Mouse (Mus musculus) monocyte, adult 5-6 weeks (primary cell): ENCODE measurements around the gene Gstt2. TPM values are rescaled to one million over a fixed set of nuclear protein-coding genes. Genes with fewer than 3 reads are reported as not detected.
A peak's percentile ranks its signal among the peaks of the same experiment; 100 is the strongest.
"Not testable (repeated sequence)": the region's sequence is repeated elsewhere in the genome, so short reads cannot be mapped to it uniquely, and the experiment has no call there.

Experiments
- ATAC-seq: fragments of 153-309, 156-312 bp; replicated peaks from 2 replicates; pipeline ENCODE4 v1.8.0; 2017; ENCODE audit warnings: mild to moderate bottlenecking; ENCODE audit not compliant: low TSS enrichment, insufficient number of reproducible peaks, severe bottlenecking, poor library complexity, low FRiP score
- total RNA-seq: library from RNA; stranded (forward); fragments of 200-1000, 200-491, 200-594 nt; gene quantifications from 3 replicates; pipeline ENCODE4 v1.2.3, GENCODE M21; 2017

Gstt2 gene
- total RNA-seq, 1 experiment from 2014 or later = 10.7 TPM

DNA sequence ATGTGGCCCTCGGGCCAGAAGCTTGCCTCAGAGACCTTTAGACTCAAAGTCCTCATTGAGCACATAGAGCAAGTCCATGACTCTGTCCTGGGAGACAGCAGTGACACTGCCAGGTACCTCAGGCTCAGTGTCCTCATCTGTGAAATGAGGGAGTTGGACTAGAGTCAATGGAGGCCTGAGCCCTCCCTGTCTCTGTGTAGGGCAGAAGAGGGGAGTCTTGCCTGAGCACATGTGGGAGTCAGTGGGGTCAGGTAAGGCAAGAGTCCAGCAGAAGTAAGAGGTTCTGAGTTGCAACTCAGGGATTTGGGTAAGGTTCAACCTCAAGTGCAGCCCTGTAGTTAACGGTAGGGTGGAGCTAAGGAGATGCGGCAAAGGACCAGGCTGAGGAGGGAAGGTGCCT lies 19.8 kb upstream of the Gstt2 start:
- ATAC-seq = no peak

DNA sequence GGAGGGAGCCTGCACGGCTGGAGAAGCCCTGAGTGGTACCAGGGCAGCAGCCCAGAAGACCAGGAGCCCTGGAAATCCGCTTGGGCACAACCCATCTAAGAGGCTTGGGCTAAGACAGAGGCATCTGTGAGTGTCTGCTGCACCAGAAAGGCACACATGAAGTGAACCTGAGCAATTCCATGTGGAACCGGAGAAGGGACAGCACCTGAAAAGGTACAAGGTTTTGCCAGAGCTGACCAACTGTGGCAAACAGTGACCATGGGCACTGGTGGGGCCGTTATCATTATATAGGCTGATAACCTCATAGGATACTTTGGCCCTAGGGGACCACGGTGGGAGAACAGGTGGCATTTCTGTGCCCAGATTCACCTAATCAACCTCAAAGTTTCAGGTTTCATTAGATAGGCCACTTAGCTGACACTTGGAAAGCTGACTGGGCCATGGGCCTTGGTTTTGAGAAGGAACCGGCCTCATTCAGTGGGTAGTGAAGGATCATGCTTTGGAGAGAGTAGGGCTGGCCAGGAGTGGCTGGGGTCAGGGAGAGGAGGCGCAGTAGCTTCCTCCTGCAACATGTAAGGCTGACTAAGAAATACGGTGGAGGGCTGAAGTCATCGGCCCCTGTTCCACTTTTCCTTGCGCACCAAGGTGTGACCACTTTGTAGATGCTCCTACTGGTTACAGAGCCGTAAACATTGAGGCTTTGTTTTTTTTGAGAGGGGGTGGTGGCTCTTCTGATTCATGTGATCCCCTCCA lies 19.1 kb upstream of the Gstt2 start:
- ATAC-seq = no peak

DNA sequence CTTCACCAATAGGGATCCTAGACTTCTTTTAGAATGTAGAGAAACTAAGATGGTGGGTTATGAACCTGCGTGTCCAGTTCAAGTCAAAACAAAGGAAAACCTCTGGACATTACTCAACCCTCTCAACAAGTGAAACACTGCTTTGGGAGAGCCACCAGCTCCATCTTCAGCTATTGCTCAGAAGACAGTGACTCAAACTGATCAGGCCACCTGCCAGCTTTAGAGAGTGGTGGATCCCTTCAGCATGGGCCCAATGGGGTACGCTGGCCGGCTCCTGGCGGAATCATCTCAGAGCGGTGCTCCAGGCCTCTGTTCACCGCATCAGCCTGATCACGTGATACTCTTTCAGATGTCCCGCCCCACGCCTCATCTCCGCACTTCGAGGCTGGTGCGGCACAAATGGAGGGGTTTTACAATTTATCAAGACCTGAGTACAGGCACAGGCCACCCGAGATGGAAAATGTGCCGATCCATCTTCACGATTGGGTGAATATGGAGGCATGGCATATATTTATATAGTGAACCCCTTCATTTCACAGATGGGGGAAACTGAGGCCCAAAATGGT lies 18.3 kb upstream of the Gstt2 start:
- no peak for ATAC-seq

DNA sequence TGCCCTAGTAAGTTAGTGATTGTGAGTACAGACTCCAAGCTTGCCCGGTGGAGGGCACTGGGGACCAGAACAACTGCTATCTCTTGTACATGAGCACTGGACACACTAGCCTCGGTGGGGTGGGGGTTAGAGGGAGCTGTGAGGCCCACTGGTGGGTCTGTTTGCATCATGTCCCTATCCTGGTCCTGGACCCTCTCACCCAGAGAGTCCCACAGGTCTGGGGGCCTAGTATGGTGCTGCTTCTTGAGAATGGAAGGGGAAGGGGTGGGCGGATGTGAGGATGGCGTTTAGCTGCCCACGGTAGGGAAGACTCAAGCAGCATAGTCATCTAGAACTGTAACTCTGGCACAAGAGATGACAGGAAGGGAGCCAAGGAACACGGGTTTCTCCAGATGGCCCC lies 17.6 kb upstream of the Gstt2 start:
- no peak for ATAC-seq

DNA sequence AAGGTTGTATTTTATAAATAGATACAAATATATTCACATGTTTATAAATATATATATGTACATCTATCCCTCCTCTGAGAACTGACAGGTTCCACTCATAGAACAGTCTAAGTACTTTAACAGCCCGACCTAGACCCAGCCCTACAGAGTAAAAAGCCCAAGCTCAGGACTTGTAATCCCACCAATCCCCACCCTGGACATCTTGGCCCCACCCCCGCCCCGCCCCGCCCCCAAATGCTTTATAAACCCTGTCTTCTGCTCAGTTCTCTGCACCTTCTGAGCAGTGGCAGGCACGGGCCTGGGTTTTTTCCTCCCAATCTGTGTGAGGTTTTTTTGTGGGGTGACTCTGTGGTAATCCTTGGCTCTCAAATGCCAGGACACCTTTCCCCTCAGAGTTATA lies 16.9 kb upstream of the Gstt2 start:
- no peak for ATAC-seq

DNA sequence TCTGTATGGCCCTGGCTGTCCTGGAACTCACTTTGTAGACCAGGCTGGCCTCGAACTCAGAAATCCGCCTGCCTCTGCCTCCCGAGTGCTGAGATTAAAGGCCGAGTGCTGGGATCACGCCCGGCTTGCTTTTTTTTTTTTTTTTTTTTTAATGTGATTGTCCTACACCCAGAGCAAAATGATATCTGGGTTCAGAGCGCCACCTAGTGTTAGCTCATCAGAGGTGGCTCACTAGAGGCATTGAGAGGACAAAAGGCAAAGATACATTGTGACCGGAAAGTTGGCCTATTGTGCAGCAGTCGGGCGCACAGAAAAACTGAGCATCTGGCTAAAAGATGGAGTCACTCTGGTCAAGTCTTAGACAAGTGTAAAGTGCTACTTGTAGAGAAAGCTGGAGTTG lies 16.2 kb upstream of the Gstt2 start:
- peak; percentile 76 for ATAC-seq

DNA sequence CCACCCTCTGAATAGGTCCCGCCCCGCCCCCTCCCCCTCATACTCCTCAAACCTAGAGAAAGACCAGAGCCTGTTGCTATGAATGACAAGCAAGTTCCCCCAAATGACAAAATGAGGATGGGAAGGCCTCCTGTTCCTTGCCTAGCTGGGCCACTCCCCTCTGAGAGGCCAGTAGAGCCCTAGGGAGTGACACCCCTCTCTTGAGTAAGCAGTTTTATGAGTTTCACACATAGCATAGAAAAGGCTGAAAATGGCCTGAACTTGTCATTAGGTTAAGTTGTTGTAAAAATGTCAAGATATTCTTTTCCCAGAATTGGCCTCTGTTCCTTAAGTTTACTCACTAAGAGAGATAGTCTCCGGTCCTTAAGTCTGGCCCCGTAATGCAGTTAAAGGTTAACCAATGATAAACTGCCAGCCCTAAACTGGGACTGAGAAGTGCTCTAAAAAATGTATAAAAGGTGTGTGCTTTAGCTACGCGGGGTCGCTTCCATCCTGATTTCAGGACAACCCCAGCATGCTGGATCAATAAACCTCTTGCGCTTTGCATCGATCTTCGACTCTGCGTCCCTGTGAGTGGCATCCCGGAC lies 15.4 kb upstream of the Gstt2 start:
- no peak for ATAC-seq

DNA sequence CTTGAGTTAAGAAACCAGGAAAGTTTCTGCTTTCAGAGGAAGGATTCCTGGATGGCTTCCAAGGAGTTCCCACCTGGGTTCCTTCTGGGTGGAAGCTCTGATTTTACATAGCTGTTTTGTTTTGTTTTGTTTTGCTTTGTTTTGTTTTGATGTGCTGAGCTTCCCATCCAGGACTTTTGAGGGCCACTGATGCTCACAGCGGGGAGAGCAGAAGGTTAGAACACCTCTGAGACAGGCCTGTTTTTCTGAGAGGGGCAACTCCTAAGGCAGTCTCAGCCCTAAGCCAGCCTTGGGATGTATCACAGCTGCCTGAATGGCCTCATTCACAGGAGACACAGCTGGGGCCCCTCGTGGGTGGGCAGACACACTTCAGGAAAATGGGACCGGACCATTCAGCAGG lies 14.5 kb upstream of the Gstt2 start:
- no peak for ATAC-seq

DNA sequence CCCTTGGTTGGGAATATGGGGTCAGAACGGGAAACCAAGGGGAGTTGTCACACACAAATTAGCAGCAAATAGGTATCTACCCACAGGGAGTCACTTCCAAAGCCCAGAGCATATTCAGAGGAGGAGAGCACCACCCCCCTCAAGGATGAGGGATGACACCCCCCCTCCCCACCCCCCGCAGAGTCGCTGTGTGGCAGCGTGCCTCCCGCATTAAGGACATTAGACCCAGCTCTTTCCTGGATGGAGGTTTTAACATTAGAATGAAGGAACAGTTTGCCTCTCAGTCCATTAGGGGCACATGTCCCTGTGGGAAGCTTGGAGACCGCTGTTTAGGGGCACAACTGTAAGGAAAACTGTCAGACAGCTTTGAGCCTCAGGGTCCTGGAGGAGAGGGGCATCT lies 13.9 kb upstream of the Gstt2 start:
- ATAC-seq = no peak

DNA sequence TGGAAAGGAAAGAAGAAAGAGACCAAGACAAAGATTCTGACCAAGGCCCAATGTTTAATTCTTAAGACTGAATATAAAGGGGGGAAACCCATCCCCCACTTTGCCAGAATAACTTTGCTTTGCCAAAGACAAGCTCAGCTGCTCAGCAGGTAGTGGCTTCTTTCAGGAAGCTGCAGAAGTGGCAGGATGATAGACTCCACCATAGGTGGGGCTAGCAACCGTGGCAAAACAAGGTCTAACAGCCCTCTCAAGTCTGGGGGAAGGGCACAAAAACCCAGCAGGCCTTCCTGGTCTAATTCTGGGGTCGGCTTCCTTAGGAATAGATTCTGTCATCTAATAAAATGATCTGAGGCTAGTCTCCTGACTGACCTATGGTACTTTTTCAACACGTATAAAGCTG lies 11.2 kb upstream of the Gstt2 start:
- no peak for ATAC-seq

DNA sequence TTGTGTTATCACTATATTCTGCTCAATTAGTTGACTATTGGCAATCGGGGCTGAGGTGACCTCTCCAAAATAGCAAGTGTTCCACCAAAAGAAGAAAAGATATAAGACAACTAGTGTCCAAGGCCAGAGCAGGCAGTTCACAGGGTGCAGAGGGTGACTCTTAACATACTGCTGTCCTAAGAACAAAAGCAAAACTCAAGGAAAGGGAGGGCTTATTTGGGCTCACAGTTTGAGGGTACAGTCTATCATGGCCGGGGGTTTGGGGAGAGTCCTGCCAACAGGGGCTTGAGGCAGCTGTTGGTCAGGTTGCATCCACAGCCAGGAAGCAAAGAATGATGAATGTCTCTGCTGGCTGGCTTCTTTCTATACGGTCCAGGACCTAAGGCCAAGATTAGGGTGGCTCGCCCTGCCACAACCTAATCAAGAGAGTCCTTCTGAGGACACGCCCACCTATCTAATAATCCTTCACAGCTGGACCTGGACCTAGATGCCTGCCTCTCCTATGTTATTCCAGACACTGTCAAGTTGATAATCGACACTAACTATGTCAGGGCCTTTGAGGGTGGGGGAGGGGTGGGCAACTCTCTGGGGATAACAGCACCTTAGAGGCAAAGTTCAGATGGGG lies 8.2 kb upstream of the Gstt2 start:
- no peak for ATAC-seq

DNA sequence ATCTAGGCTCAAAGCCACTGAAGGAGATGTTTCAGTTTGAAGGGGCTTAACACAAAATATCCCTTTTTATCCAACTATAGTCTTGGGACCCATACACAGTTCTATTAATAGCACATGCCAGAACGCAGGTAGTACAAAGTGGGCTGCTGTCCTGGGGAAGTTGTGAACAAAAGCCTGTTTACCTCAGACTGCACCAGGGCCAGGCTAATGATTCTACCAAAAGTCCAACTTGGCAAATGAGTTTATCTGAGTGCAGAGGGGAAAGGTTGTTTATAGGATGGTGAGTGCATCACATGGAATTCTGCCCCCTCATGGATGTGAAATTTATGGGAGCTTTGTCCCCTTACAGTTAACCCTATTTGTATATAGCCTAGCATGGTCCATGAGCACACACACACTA lies 7.6 kb upstream of the Gstt2 start:
- ATAC-seq = no peak

DNA sequence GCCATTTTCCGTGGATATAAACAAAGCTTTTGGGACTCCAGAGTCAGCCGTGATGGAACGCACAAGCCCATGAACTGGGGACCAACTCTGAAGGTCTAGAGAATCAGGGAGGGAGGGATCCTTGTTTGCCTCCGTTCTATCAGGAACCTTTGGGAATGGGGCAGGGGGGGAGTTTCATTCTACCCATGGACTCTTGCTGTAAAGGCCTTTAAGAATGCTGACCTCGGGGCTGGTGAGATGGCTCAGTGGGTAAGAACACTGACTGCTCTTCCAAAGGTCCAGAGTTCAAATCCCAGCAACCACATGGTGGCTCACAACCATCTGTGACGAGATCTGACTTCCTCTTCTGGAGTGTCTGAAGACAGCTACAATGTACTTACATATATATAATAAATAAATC lies 6.7 kb upstream of the Gstt2 start:
- not testable (repeated sequence) for ATAC-seq

DNA sequence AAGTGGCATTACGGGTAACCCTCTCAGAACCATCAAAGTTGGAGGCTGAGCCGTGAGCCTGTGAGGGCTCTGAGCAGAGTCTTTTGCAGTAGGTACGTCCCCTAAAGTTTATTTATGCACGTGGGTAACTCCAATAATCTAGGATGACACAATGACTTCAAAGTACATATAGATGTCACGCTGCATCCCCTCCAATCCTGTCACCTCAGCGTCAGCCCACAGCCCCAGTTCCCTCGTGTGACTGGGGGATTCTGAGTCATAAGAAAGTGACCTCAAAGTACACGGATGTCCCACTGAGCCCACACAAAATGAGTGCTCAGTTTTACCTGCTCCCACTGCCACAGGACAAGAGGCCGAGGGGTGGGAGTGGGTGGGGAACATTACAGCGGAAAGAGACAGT lies 1.9 kb upstream of the Gstt2 start:
- ATAC-seq = no peak

DNA sequence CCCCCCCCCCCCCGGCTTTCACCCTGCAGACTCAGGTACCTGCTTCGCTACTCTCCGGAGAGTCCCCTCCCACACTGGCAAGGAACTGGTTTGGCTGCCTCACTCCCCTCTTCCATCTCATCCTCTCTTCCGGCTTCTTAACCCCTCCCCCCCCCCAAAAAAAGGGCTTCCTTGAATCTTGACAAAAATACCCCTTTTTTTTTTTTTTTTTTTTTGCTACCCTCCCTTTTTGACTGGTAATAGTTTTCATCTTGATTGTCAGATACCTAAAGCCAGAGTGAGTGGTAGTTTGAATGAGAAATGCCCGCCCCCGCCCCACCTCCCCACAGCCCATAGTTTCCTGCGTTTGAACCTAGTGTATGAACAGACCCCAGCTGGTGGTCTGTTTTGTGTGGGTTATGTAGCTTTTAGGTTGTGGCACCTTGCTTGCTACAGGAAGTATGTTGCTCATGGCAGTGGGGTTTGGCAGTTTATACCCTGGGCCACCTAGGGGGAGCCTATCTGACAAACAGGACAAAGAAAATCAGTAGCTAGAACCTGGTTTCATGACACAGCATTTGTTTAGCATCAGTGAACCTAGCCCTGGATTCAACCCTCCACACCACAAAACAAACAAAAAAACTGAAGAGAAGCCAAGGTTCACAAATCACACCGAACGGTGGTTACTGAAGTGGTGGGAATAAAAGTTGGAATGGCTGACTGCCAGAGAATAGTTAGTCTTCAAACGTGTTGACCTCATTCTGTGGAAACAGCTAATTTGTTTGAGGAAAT lies 1.3 kb downstream of the Gstt2 start:
- ATAC-seq = no peak

DNA sequence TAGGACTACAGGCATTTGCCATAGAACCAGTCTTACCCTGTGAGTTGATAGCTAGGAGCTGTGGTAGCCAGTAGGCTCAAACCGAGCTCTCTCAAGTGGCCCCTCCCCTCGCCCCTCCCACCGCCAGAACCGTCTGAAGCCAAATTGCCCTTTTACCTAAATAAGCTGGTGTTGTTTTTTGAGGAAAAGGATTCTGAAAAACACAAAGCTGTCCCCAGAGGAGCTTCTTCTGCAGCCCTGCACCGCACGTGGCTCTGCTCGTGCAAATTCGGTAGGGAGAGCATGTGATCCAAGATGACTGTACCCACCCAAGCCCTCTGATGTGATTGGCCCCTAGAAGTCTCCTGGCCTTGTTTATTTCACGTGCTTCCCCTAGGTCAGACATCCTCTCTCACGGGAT lies 1.9 kb downstream of the Gstt2 start:
- peak; percentile 64 for ATAC-seq

DNA sequence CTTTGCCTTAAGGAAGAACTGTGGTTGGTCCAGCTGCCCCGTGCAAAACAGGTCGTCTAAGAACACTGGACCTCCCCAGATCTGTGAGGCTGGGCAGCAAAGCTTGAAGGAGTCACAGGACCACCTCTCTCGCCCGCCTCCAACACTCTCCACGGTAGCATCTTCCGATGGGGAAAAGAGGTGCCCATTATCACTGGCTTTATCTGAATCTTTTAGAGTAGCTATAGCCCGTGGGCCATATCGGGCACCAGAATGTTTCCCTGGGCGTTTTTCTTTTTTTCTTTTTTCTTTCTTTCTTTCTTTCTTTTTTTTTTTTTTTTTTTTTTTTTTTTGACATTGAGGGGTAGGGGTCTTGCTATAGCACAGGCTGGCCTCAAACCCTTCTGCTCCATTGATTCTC lies 2.5 kb downstream of the Gstt2 start:
- ATAC-seq = no peak

DNA sequence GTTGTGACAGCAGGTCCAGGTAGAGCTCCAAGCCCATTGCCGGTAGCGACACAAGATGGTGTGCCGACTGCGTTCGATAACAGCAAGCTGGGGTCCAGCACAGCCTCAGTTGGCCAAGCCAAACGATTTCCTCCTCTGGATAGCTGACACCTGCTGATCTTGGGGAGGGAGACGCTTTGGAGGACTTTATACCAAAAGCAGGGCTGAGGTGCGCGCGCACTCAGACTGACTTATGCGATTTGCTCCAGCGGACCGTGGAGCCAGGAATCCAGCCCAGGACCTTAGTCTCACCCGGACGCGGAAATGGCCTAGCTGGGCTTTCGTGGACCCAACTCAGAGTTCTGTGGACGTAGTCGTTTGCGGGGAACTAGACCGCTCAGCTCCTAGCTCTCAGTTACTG lies 3.0 kb downstream of the Gstt2 start:
- no peak for ATAC-seq

DNA sequence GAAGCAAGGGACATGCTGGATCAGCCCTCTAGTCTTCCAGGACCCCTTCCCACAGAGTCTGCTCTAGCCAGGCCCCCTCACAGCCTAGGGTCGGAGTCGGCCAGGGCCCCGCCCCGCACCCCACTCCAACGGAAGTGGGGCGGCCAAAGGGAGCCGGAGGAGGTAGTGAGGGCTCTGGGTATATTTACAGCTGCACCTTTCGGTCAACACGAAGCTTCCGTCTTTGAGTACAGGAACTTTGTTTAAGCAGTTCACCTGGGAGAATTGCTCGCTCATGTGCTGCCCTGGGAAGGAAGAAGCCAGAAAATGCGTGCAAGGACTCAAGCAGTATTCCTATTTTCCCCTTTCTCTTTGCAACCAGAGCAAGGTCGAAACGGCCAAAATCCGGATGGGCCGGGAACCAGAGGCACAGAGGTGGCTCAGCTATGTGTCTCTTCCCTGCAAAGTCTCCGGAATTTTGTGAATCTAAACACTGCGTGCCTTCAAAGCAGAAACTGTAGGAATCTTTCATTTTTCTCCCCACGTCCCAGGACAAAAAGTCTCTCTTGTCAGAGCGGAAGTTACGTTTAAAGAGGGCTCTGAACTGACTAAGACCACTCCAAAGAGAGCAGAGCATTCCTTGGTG lies 3.7 kb downstream of the Gstt2 start:
- ATAC-seq = no peak
